Mouse (Mus musculus) Muller cell, postnatal 12 days (primary cell): ENCODE measurements around the gene Ctrc.
A peak's percentile ranks its signal among the peaks of the same experiment; 100 is the strongest.

Experiments used
- DNase-seq: peaks from one replicate; pipeline ENCODE4 v3.0.0-alpha.2; 2015; ENCODE audit errors: inconsistent ontology term

Ctrc gene

GRCm38 (mm10) chr4:141866933-141867490 is 20.9 kb upstream of the Ctrc start:
- DNase-seq: peak; percentile 93

- DNase-seq: no peak
These were observed 19.4 kb upstream of the Ctrc start for GRCm38 (mm10) chr4:141865600-141865999.

GRCm38 (mm10) chr4:141865006-141865405 is 18.8 kb upstream of the Ctrc start:
- DNase-seq: no peak

GRCm38 (mm10) chr4:141864506-141864905 is 18.3 kb upstream of the Ctrc start:
- DNase-seq: no peak

GRCm38 (mm10) chr4:141863726-141864280 is 17.6 kb upstream of the Ctrc start:
- DNase-seq: no peak

- DNase-seq: no peak
These were observed 16.7 kb upstream of the Ctrc start for GRCm38 (mm10) chr4:141862867-141863266.

GRCm38 (mm10) chr4:141861591-141862295 is 15.6 kb upstream of the Ctrc start:
- no peak for DNase-seq

- no peak for DNase-seq
These were observed 14.2 kb upstream of the Ctrc start for GRCm38 (mm10) chr4:141860246-141860841.

- no peak for DNase-seq
These were observed 13.2 kb upstream of the Ctrc start for GRCm38 (mm10) chr4:141859351-141859750.

GRCm38 (mm10) chr4:141858501-141858900 is 12.3 kb upstream of the Ctrc start:
- no peak for DNase-seq

- peak; percentile 80 for DNase-seq
These were observed 11.3 kb upstream of the Ctrc start for GRCm38 (mm10) chr4:141857422-141857930.

- peak; percentile 30 for DNase-seq
These were observed 7.3 kb upstream of the Ctrc start for GRCm38 (mm10) chr4:141853437-141853836.

- no peak for DNase-seq
These were observed 11.5 kb downstream of the Ctrc start for GRCm38 (mm10) chr4:141834536-141835095.

- DNase-seq: no peak
These were observed 12.2 kb downstream of the Ctrc start for GRCm38 (mm10) chr4:141833911-141834310.

GRCm38 (mm10) chr4:141831361-141831760 is 14.8 kb downstream of the Ctrc start:
- no peak for DNase-seq

- DNase-seq: no peak
These were observed 15.8 kb downstream of the Ctrc start for GRCm38 (mm10) chr4:141830381-141830780.

GRCm38 (mm10) chr4:141828177-141828576 is 18.0 kb downstream of the Ctrc start:
- no peak for DNase-seq

GRCm38 (mm10) chr4:141827401-141827800 is 18.8 kb downstream of the Ctrc start:
- no peak for DNase-seq

GRCm38 (mm10) chr4:141826060-141826459 is 20.1 kb downstream of the Ctrc start, which contains the start of gene Cela2a:
TSS of gene Cela2a (minus strand) at chr4:141826160.
- no peak for DNase-seq

GRCm38 (mm10) chr4:141822979-141823378 is 23.2 kb downstream of the Ctrc start:
- no peak for DNase-seq

GRCm38 (mm10) chr4:141822089-141822488 is 24.1 kb downstream of the Ctrc start:
- DNase-seq: no peak

GRCm38 (mm10) chr4:141821178-141821577 is 25.0 kb downstream of the Ctrc start:
- DNase-seq: no peak
